ENCODE assay signal across 23 mouse cellular contexts in genomic region chr8:47769452-47769851, GRCm38 (mm10). TPM values are rescaled to one million over a fixed set of nuclear protein-coding genes. Genes with fewer than 3 reads are reported as not detected.
"Had no signal": no experiment of that assay in that cellular context is flagged by ENCODE, and none has a peak within 500 bp of the region (broad histone marks: within the 10 kb centered on the region; RNA-seq: fewer than 3 reads in every experiment).

No protein-coding gene starts in this region.

- H3K4me2 ChIP-seq: neural tube, embryonic 13.5 days; neural tube, embryonic 15.5 days; stomach, embryonic 15.5 days had no signal

- H3K36me3 ChIP-seq: neural tube, embryonic 13.5 days; neural tube, embryonic 15.5 days; stomach, embryonic 15.5 days had no signal

- H3K27me3 ChIP-seq: neural tube, embryonic 13.5 days; stomach, embryonic 15.5 days had no signal

- H3K9ac ChIP-seq: neural tube, embryonic 13.5 days; neural tube, embryonic 15.5 days; stomach, embryonic 15.5 days had no signal

- H3K27ac ChIP-seq: neural tube, embryonic 13.5 days; neural tube, embryonic 15.5 days; stomach, embryonic 15.5 days; stomach, postnatal 0 days had no signal

- H3K4me3 ChIP-seq: neural tube, embryonic 13.5 days; neural tube, embryonic 15.5 days; stomach, embryonic 15.5 days had no signal

- DNase-seq: retina, postnatal 1 day; right cerebral cortex, adult 18-20 months; right cerebral cortex, postnatal 14 days; right cerebral cortex, postnatal 25 days; right cerebral cortex, postnatal 4 days; spleen, adult 18-20 months; thymus, adult 18-20 months; thymus, adult 2 months; thymus, postnatal 14 days; thymus, postnatal 25 days; thymus, postnatal 36 days; thymus, postnatal 4 days had no signal

- H3K9me3 ChIP-seq: neural tube, embryonic 13.5 days; neural tube, embryonic 15.5 days; stomach, embryonic 15.5 days had no signal

RNA-seq across cellular contexts. Expression of gene Cldn24, which starts 52.5 kb away (rescaled TPM):
- polyA plus RNA-seq: neural tube, embryonic 13.5 days; neural tube, embryonic 14.5 days; neural tube, embryonic 15.5 days; spleen, adult 2 months; stomach, embryonic 14.5 days; stomach, embryonic 15.5 days; stomach, embryonic 16.5 days; stomach, postnatal 0 days; thymus, adult 2 months; thymus, postnatal 0 days; urinary bladder, adult 2 months had no signal

RNA-seq across cellular contexts. Expression of gene Cldn22, which starts 54.8 kb away (rescaled TPM):
- polyA plus RNA-seq: neural tube, embryonic 13.5 days; neural tube, embryonic 14.5 days; neural tube, embryonic 15.5 days; small intestine, adult 2 months; stomach, embryonic 14.5 days; stomach, embryonic 15.5 days; stomach, embryonic 16.5 days; stomach, postnatal 0 days; thymus, postnatal 0 days had no signal
